Mouse (Mus musculus): Measurements from ENCODE around the gene Rnf186. TPM values are rescaled to one million over a fixed set of nuclear protein-coding genes. Genes with fewer than 3 reads are reported as not detected.

Rnf186 gene
- total RNA-seq, 2 experiments from 2014 or later, result not detected

DNA sequence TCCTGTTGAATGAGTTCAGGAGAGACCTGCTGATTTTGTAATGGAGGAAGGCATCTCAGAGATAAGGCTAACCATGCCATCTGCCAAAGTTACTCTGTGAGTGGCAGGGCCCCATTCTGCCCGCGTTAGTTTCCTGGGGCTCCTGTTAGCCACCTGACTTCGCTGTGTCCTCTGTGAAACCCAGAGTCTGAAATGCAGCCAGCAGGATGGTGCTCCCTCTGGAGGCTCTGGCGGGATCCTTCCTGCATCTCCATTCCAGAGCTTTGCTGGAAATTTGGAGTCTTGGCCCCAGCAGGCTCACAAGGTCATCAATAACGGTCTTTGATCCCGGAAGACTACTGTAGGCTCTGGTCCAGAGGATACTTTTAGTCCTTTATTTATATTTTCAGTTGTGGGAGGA is 34.5 kb downstream of the Rnf186 start:
- intact Hi-C loops (cut with DNase I), result loop anchor here (5.0 kb wide), 1 partner anchor 79 kb away; no protein-coding TSS in a partner anchor
- DNase-seq (ENCODE audit: low spot score in 2 of 2), result peak in 1 of 2 experiments; percentile 41

DNA sequence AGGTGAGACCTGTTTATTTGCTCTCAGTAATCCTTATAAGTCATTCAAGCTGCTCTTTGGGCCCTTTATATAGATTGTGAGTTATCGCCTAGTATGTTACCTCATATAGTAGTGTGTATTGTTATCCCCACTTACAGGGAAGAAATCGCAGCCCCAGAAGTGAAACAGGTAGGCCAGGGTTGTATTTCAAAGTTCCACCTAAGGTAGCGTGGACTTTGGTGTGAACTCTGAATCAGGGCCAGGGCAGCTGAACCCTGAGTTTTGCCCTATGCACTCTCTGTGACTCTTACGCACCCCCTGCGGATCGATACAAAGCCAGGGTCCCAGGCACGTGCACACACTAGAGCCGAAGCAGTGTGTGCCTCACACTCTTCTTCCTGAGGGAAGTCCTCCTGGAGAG is 37.2 kb downstream of the Rnf186 start:
- DNase-seq (ENCODE audit: low spot score in 2 of 2), result no peak
- intact Hi-C loops (cut with DNase I), result loop anchor here (5.0 kb wide), 1 partner anchor 82 kb away; no protein-coding TSS in a partner anchor

DNA sequence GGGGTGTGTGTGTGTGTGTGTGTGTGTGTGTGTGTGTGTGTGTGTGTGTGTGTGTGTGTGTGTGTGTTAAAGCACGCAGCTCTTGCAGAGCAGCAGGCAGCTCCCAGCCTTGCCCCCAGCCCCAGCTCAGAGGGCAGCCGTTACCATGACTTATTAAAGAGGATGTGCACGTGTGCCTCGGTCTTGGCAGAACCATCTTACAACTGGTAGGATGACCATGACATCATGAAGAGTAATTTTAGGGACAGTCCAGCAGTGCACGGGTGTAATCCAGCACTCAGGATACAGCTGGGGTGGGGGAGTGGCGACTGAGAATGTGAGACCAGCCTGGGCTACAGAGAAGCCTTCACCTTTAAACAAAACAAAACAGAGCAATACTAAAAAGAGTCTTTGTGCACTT is 38.3 kb downstream of the Rnf186 start:
- no peak for DNase-seq (ENCODE audit: low spot score in 2 of 2)
- intact Hi-C loops (cut with DNase I), result no loop called here

GRCm38 (mm10) chr4:139007353-139007752 is 40.4 kb downstream of the Rnf186 start:
- intact Hi-C loops (cut with DNase I), result no loop called here

GRCm38 (mm10) chr4:139007981-139008536 is 41.1 kb downstream of the Rnf186 start:
- no peak for DNase-seq (ENCODE audit: low spot score in 2 of 2)
- intact Hi-C loops (cut with DNase I), result no loop called here

More at GRCm38 (mm10) chr4:139007353-139007752, 40.4 kb downstream of the Rnf186 start:
- no peak for DNase-seq (ENCODE audit: low spot score in 2 of 2)

DNA sequence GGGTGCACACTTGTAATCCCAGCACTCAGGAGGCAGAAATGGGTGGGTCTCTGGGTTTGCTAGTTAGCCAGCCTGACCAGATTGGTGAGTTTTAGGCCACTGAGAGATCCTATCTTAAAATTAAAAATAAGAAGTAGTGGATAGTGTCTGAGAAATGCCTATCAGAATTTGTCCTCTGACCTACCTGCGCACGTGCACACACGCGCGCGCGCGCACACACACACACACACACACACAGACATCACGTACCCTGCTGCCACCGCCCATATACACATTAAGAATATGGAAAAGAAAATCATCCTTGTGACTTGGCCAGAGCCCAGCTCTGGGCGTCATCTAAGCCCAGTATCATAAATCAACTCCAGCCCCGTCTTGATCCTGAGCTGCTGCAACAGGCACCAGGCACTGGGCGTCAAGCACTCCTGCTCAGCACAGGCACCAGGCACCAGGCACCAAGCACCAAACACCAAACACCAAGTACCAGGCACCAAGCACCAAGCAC is 44.3 kb downstream of the Rnf186 start:
- no peak for DNase-seq (ENCODE audit: low spot score in 2 of 2)
- intact Hi-C loops (cut with DNase I), result no loop called here

- intact Hi-C loops (cut with DNase I), result no loop called here
- DNase-seq (ENCODE audit: low spot score in 2 of 2), result no peak
Measured at GRCm38 (mm10) chr4:139013281-139013680, 46.4 kb downstream of the Rnf186 start.

- no peak for DNase-seq (ENCODE audit: low spot score in 2 of 2)
- intact Hi-C loops (cut with DNase I), result no loop called here
Measured at GRCm38 (mm10) chr4:139014793-139015192, 47.9 kb downstream of the Rnf186 start.

Other genes starting within 250 kb of the Rnf186 start
- under 1 TPM in 1 of 2 experiments, not detected in 1; 0.22 TPM for gene Pla2g2c, start 242.3 kb upstream of the Rnf186 start, total RNA-seq (2021)
- gene Ubxn10, start 229.9 kb upstream of the Rnf186 start, total RNA-seq (2021), result under 1 TPM; 0.88 to 0.99 TPM
- gene Pla2g2f, start 209.5 kb upstream of the Rnf186 start, total RNA-seq (2021), result under 1 TPM; 0.21 to 0.29 TPM
- gene Pla2g2d, start 191.4 kb upstream of the Rnf186 start, total RNA-seq (2021), result under 1 TPM; 0.19 to 0.20 TPM
- gene Pla2g5, start 103.6 kb upstream of the Rnf186 start, total RNA-seq (2021), result 1 to 10 TPM; 2.8 to 4.2 TPM
- not detected for gene Gm13030, start 93.1 kb upstream of the Rnf186 start, total RNA-seq (2021)
- not detected for gene Pla2g2e, start 89.2 kb upstream of the Rnf186 start, total RNA-seq (2021)
- 10 to 100 TPM; 16.9 to 19.8 TPM for gene Otud3, start 53.2 kb upstream of the Rnf186 start, total RNA-seq (2021)
- gene Tmco4, start 5.8 kb downstream of the Rnf186 start, total RNA-seq (2021), result 1 to 10 TPM; 1.1 to 1.8 TPM
- gene Htr6, start 108.5 kb downstream of the Rnf186 start, total RNA-seq (2021), result 1 to 10 TPM; 5.4 to 6.2 TPM
- gene Nbl1, start 125.9 kb downstream of the Rnf186 start, total RNA-seq (2021), result 10 to 100 TPM; 43.8 to 50.2 TPM
- gene Minos1, start 164.0 kb downstream of the Rnf186 start, total RNA-seq (2021), result 100 to 1,000 TPM; 208 to 210 TPM
- gene Capzb, start 225.8 kb downstream of the Rnf186 start, total RNA-seq (2021), result 100 to 1,000 TPM; 394 to 398 TPM

Measured in left cerebral cortex, postnatal 14 days (tissue).